In the genomic region with DNA sequence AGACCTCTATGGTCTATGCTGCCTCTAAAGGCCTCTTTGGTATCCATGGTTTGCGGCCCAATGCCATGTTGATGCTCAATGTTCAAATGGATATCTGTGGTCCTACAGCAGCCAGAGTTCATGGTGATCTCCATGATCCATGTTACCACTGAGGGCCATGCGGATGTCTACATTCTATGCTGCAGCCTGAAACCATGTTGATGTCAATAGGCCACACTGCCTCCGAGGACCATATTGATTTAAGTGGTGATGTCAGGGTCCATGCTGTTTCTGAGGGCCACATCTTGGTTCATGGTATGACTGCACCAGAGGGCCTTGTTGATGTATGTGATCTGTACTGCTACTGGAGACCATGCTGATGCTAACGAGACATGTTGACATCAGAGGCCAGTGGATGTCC, we compare ENCODE assay signal across 33 mouse cellular contexts.
"Had no signal": no experiment of that assay in that cellular context is flagged by ENCODE, and none has a peak within 500 bp of the region (broad histone marks: within the 10 kb centered on the region; RNA-seq: fewer than 3 reads in every experiment).

No protein-coding gene starts in this region.

- H3K4me3 ChIP-seq: heart, embryonic 12.5 days; heart, embryonic 13.5 days; heart, embryonic 15.5 days; hindbrain, embryonic 10.5 days; hindbrain, embryonic 12.5 days; hindbrain, embryonic 13.5 days; hindbrain, embryonic 15.5 days; intestine, embryonic 15.5 days; kidney, embryonic 15.5 days; layer of hippocampus, adult 2 months; left cerebral cortex, adult 2 months had no signal

- H3K27me3 ChIP-seq: heart, embryonic 12.5 days; heart, embryonic 13.5 days; heart, embryonic 15.5 days; hindbrain, embryonic 12.5 days; hindbrain, embryonic 13.5 days; hindbrain, embryonic 15.5 days; intestine, embryonic 15.5 days; kidney, embryonic 15.5 days had no signal

- H3K9me3 ChIP-seq: heart, embryonic 12.5 days; heart, embryonic 13.5 days; heart, embryonic 15.5 days; hindbrain, embryonic 10.5 days; hindbrain, embryonic 12.5 days; hindbrain, embryonic 13.5 days; hindbrain, embryonic 15.5 days; intestine, embryonic 15.5 days; kidney, embryonic 15.5 days had no signal

- ATAC-seq: hindbrain, embryonic 16.5 days; hindbrain, postnatal 0 days; inflammation-experienced regulatory T-cells, adult 6 months; intestine, embryonic 15.5 days; intestine, embryonic 16.5 days; intestine, postnatal 0 days had no signal

- H3K36me3 ChIP-seq: heart, embryonic 12.5 days; heart, embryonic 13.5 days; heart, embryonic 15.5 days; hindbrain, embryonic 10.5 days; hindbrain, embryonic 12.5 days; hindbrain, embryonic 13.5 days; hindbrain, embryonic 15.5 days; intestine, embryonic 15.5 days; kidney, embryonic 15.5 days had no signal

- DNase-seq: heart, postnatal 10 days; heart, postnatal 14 days; heart, postnatal 4 days; kidney, adult 11 months; kidney, adult 18-20 months; kidney, adult 2 months; kidney, adult 8-10 months; kidney, adult 9 months; kidney, postnatal 10 days; kidney, postnatal 14 days; kidney, postnatal 25 days; kidney, postnatal 36 days; kidney, postnatal 4 days; layer of hippocampus, adult 9-11 months; layer of hippocampus, postnatal 36 days had no signal

- H3K4me1 ChIP-seq: heart, embryonic 12.5 days; heart, embryonic 13.5 days; heart, embryonic 15.5 days; hindbrain, embryonic 10.5 days; hindbrain, embryonic 12.5 days; hindbrain, embryonic 13.5 days; hindbrain, embryonic 15.5 days; intestine, embryonic 15.5 days; kidney, embryonic 15.5 days had no signal

- H3K27ac ChIP-seq: heart, embryonic 13.5 days; heart, embryonic 15.5 days; hindbrain, embryonic 10.5 days; hindbrain, embryonic 12.5 days; hindbrain, embryonic 13.5 days; hindbrain, embryonic 14.5 days; hindbrain, embryonic 15.5 days; hindbrain, postnatal 0 days; intestine, embryonic 15.5 days; kidney, embryonic 15.5 days; kidney, postnatal 0 days; layer of hippocampus, adult 2 months; left cerebral cortex, adult 2 months had no signal
